Mouse (Mus musculus): ENCODE results near the gene Caap1.
A peak's percentile ranks its signal among the peaks of the same experiment; 100 is the strongest.

Gene Caap1

DNA sequence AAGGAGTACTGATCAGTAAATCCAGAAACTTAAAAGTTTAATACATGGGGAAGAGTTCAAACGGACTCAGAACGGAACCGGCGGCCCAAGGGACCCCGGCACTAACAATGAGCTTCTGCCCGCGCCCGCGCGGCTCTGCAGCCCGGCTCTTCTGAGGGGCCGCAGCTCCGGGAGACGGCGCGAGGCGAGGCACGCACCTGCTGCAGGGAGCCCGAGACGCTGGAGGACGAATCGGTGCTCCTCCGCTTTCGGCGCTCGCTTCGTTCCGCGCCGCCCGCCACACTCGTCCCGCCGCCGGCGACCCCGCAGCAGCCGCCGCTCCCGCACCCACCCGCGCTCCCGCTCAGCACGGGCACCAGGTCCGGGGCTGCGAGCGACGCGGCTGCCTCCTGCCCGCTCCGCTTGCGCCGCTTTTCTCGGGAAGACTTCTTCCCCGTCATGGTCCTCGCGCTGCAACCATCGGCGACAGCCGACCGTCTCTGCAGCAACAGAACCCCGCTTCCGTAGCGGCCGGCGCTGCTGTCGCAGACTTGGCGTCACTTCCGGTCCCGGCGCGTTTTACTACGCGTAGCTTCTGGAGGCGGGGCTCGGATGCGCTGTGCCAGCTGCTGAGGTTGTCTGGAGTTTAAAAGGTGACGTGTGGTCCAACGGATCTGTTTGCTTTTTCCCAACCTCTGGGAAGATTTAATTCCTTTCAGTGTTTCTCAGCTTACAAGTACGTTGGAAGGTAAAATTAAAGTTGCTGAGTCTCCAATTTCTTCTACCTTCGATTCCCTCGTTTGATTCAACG is at the start of gene Caap1, which contains the start of gene Gm10306:
Caap1 (minus strand) TSS at position 532 of the 790 bp plus-strand sequence.
Gm10306 (plus strand) TSS at position 282 of the 790 bp plus-strand sequence.
- peak; percentile 93 for DNase-seq

DNA sequence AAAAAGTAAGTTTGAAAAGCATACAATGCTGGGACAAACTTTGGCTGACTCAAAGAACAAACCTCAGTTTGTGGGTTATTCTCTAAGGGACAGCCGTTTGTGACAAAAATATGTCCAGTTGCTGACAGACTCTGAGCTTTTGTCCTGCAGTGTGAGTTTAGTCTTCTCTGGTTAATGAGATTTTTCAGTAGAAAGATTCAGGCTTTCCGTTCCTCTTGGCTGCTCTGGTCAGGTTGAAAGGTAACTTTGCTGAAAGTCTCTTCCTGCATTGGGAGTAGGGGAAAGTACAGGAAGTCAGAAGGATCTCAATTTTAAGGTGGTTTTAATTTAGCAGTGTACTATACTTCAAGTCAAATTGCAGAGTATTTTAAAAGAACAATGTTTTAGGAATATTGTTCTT is 49.0 kb upstream of the Caap1 start:
- no peak for DNase-seq

GRCm38 (mm10) chr4:94604452-94605019 is 47.9 kb upstream of the Caap1 start:
- no peak for DNase-seq

DNA sequence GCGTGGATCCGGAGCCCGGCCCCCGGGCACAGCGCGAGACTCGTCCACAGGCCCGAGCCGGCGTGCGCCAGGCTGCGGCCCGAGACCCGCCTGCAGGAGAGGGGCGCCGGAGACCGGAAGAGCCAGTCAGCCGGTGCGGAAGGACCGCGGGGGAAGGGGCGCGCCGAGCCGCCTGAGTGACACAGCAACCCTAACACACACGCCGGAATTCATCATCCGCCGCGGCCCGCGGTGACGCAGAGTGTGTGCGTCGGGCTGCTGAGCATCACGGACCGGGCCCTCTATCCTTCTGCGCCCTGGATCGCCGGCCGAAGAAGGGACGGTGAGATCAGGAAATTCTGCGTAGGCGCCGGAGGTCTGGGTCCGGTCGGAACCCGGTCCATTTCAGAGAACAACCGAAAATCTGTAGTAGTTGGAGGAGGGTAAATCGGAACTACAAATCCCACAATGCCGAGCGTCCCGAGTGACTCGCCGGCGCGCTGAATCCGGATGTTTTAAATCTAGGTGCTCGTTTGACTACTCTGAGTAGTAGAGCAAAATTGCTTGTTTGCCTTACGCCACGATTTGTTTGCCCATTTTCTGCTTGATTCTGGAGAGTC is 46.5 kb upstream of the Caap1 start, which contains the start of gene Plaa:
Plaa (minus strand) TSS at position 214 of the 599 bp plus-strand sequence.
- peak; percentile 94 for DNase-seq

- no peak for DNase-seq
Measured at GRCm38 (mm10) chr4:94602496-94603030, 46.0 kb upstream of the Caap1 start.

DNA sequence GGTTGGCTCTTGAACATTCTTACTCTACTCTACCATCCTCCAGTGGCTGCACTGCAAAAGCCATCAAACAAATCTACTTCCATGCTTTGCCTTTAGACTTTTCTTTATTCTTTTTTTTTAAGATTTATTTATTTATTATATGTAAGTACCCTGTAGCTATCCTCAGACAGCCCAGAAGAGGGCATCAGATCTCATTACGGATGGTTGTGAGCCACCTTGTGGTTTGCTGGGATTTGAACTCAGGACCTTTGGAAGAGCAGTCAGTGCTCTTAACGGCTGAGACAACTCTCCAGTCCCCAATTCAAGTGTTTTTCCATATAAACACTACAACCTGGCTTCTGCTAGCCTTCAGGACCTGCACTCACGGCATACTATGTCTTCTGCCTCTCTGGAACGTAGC is 44.8 kb upstream of the Caap1 start:
- DNase-seq = no peak

DNA sequence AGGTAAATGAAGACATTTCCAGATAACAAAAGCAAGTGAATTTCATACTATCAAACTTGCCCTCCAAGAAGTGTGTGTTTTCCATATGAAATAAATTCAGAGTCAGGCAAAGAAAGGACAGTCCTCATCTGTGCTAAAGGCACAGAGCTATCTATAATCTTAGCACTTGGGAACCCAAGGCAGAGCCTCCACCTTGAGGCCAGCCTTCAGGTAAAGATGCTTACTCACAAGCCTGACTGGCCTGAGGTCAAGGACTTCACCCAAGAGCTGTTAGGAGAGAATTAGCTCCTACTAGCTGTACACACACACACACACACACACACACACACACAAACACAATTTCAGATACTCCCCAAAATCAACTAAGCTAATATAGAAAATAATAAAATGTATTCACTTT is 36.1 kb upstream of the Caap1 start:
- no peak for DNase-seq

GRCm38 (mm10) chr4:94591765-94592381 is 35.3 kb upstream of the Caap1 start:
- DNase-seq = no peak

GRCm38 (mm10) chr4:94572677-94573076 is 16.1 kb upstream of the Caap1 start:
- no peak for DNase-seq

DNA sequence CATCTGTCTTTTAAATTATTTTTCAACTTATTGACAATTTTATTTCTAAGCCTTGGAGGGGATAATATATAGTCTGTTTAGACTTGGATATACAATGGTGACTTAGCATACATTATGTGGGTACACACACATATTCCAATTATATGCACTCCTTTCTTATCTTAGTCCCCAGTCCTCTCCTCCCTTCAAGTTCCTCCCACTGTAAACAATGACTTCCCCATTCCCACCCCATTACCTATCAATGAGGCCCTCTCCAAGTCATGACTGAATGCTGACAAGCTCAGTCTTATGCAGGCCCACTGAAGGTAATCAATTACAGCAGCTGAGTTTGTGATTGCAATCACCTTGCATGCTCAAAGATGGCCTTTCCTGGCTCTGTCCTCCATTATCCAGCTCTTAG is 7.7 kb upstream of the Caap1 start:
- no peak for DNase-seq

DNA sequence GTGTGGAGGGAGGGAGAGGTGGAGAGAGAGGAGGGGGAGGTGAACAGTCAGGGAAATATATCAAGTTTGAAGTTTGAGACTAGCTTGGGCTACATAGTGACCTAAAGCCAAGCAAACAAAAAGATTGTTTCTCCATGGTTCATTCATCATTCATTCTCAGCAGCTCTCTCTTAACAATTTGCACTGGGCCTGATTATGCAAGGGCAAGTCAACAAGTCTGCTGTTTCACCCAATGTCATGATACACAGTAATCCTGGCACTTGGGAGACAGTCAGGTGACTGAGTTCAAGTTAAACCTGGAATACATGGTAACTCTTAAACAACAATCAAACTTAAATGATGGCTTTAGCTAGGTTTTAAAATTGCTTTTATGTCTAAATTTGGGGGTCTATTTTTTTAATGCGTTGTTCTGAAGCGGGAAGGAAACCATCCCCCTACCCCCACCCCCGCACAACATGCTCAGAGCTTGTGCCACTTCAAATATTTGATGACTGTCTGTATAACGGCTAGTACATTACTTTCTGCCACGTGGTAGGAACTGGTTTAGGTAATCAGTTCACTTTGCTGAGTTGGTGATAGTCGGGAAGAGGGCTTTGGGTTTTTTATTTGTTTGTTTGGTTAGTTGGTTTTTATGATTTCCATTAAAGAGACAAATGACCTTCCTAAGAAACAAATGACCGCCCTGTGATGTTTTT is 5.5 kb upstream of the Caap1 start:
- no peak for DNase-seq

DNA sequence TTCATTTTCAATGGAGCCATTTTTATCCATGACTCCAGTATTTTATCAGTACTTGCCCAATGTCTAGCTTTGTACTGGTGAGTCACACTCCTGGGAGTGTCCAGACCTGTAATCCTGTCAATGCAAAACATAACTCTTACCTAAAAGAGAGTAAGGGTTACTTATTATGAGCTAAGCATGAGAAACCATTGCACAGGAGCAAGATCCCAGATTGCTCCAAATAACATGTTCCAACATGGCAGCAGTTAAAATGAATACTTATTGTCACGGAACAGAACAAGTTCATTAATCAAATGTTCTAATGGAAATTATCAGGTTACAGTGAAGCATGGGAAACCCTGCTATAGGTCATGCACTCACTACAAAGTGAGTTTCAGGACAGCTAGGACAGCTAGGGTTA is 3.7 kb upstream of the Caap1 start:
- no peak for DNase-seq

DNA sequence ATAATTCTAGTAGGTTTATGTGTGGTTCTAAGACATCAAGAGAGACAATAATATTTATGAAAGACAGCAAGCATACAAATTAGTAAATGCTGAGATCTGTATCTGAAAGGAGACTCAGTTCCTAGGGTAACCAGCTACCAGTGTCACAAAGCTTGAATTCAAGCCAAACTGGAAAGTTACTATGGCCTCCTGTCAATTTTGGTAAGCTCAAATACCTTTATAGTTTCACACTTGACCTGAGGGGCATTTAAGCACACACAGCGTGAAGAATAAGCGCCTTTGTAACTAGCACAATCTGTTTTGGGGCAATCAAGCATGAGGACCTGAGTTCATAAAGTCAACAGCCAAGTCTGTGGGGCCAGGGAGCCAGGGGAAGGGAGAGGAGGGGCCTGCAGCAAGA is 2.7 kb upstream of the Caap1 start:
- no peak for DNase-seq

- no peak for DNase-seq
Measured at GRCm38 (mm10) chr4:94557145-94557544, 549 bp upstream of the Caap1 start.

- DNase-seq = no peak
Measured at GRCm38 (mm10) chr4:94554955-94555494, 1.6 kb downstream of the Caap1 start.

GRCm38 (mm10) chr4:94544321-94544720 is 12.3 kb downstream of the Caap1 start:
- DNase-seq = no peak

GRCm38 (mm10) chr4:94543041-94543440 is 13.6 kb downstream of the Caap1 start:
- DNase-seq = no peak

- DNase-seq = no peak
Measured at GRCm38 (mm10) chr4:94533205-94533604, 23.4 kb downstream of the Caap1 start.

GRCm38 (mm10) chr4:94529448-94529847 is 27.1 kb downstream of the Caap1 start:
- DNase-seq = no peak

- no peak for DNase-seq
Measured at GRCm38 (mm10) chr4:94523321-94523720, 33.3 kb downstream of the Caap1 start.

DNA sequence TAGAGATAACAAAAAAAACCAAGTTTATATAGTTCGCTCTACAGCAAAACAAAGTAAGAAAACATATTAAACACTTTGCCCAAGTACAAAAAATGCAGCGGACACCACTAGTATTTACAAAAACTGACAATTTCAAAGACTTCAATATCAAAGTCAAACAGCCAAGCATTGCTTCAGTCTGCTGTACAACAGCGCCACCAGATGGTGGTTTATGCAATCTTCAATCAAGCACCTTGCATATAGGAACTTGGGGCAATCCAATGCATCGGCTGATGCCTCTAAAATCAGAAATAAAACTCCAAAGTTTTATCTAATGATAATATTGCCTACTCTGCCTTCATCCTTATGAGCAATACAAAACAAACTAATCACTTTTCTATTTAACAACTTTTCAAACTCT is 39.0 kb downstream of the Caap1 start:
- peak; percentile 20 for DNase-seq

DNA sequence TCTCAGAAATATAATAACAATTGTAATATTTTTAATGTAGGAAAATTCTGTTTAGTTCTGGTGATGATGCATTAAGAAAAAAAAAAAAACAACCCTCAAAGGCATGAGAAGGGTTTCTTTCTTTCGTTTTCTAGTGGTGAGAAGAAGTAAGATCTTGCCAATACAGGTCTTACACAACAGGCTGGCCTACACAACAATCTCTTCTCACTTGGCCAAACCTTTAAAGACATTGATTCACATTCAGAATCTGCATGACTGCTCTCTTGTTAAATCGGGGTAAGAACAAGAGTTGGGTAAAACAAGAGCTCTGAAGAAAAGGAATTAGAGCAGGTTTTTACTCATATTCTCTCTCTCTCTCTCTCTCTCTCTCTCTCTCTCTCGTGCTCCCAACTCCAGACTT is 41.2 kb downstream of the Caap1 start:
- no peak for DNase-seq
